Mouse (Mus musculus) myocyte (in vitro differentiated cells): ENCODE results near the gene Txnrd1.

Source experiments
- CEBPB ChIP-seq: IDR thresholded peaks from 2 replicates; pipeline ENCODE4 v1.6.1; 2011; ENCODE audit warnings: mild to moderate bottlenecking, moderate library complexity; ENCODE audit not compliant: poor library complexity, insufficient read depth, severe bottlenecking
- E2F4 ChIP-seq: IDR thresholded peaks from one replicate; pipeline ENCODE4 v1.6.1; 2011; ENCODE audit warnings: mild to moderate bottlenecking, control low read depth, moderate library complexity; ENCODE audit not compliant: insufficient read depth
- MAX ChIP-seq: IDR thresholded peaks from one replicate; pipeline ENCODE4 v1.6.1; 2011; ENCODE audit warnings: low read depth, mild to moderate bottlenecking, control low read depth
- MYOD1 ChIP-seq, 3 experiments: IDR thresholded peaks; one replicate each; pipeline ENCODE4 v1.6.1; 2011; ENCODE audit warnings: control low read depth in 2 of 3, low read depth in 2 of 3, mild to moderate bottlenecking in 2 of 3, moderate library complexity in 1 of 3; ENCODE audit not compliant: insufficient read length in 2 of 3, control insufficient read depth in 1 of 3
- MYOG ChIP-seq, 3 experiments: IDR thresholded peaks; one replicate each; pipeline ENCODE4 v1.6.1; 2011; ENCODE audit warnings: control low read depth in 2 of 3, low read depth in 2 of 3, mild to moderate bottlenecking in 2 of 3; ENCODE audit not compliant: insufficient read length in 2 of 3, control insufficient read depth in 1 of 3, insufficient read depth in 1 of 3
- POLR2A ChIP-seq: IDR thresholded peaks from one replicate; pipeline ENCODE4 v1.6.1; 2011; ENCODE audit warnings: low read depth, mild to moderate bottlenecking, control low read depth, moderate library complexity; ENCODE audit not compliant: insufficient read length
- POLR2AphosphoS2 ChIP-seq: IDR thresholded peaks from one replicate; pipeline ENCODE4 v1.6.1; 2011; ENCODE audit warnings: low read depth, control low read depth; ENCODE audit not compliant: insufficient read length
- REST ChIP-seq: IDR thresholded peaks from one replicate; pipeline ENCODE4 v1.6.1; 2011; ENCODE audit warnings: mild to moderate bottlenecking, control low read depth, moderate library complexity; ENCODE audit not compliant: insufficient read depth, insufficient read length
- SRF ChIP-seq: IDR thresholded peaks from one replicate; pipeline ENCODE4 v1.6.1; 2011; ENCODE audit warnings: low read depth; ENCODE audit not compliant: control insufficient read depth, insufficient read length
- TCF12 ChIP-seq: IDR thresholded peaks from one replicate; pipeline ENCODE4 v1.6.1; 2011; ENCODE audit warnings: mild to moderate bottlenecking, control low read depth; ENCODE audit not compliant: poor library complexity, insufficient read depth, severe bottlenecking
- TCF3 ChIP-seq: IDR thresholded peaks from one replicate; pipeline ENCODE4 v1.6.1; 2011; ENCODE audit warnings: low read depth, control low read depth; ENCODE audit not compliant: insufficient read length
- USF1 ChIP-seq: IDR thresholded peaks from one replicate; pipeline ENCODE4 v1.6.1; 2011; ENCODE audit warnings: low read depth, mild to moderate bottlenecking, control low read depth, moderate library complexity

GRCm38 (mm10) chr10:82816441-82816840 is 17.3 kb upstream of the Txnrd1 start:
- no peak for TF ChIP-seq TCF3
- no peak for TF ChIP-seq E2F4
- no peak for TF ChIP-seq POLR2A
- no peak for TF ChIP-seq CEBPB
- TF ChIP-seq SRF: no peak
- TF ChIP-seq USF1: no peak
- TF ChIP-seq POLR2AphosphoS2: no peak
- no peak for TF ChIP-seq MAX
- TF ChIP-seq TCF12: no peak
- TF ChIP-seq MYOD1 (IDR thresholded peaks at IDR 0.05; ENCODE audit: control insufficient read depth in 1 of 3, insufficient read length in 2 of 3, low read depth in 2 of 3): no peak
- no peak for TF ChIP-seq MYOG (IDR thresholded peaks at IDR 0.05; ENCODE audit: control insufficient read depth in 1 of 3, insufficient read depth in 1 of 3, insufficient read length in 2 of 3, low read depth in 2 of 3)
- TF ChIP-seq REST: no peak
